Mouse (Mus musculus) lung, adult 2 months (tissue): ENCODE measurements around the gene Grik4. TPM values are rescaled to one million over a fixed set of nuclear protein-coding genes. Genes with fewer than 3 reads are reported as not detected.

Experiments used
- DNase-seq: peaks from one replicate; pipeline ENCODE4 v3.0.0; 2022
- H3K4me1 ChIP-seq: fragments of 200-500 bp; 2 replicates; pipeline ENCODE4 v1.6.1; 2011; ENCODE audit warnings: low read length; ENCODE audit not compliant: control insufficient read depth, insufficient read depth
- H3K4me3 ChIP-seq: fragments of 200-500 bp; replicated peaks from 2 replicates; pipeline ENCODE3; 2011; ENCODE audit warnings: low read depth, mild to moderate bottlenecking, control low read depth, low read length; ENCODE audit errors: extremely low read depth
- CTCF ChIP-seq: fragments of 200-500 bp; IDR thresholded peaks from 2 replicates; pipeline ENCODE4 v1.5.1; 2011; ENCODE audit warnings: mild to moderate bottlenecking, low read length, control low read depth; ENCODE audit not compliant: insufficient read depth
- POLR2A ChIP-seq: fragments of 200-500 bp; IDR thresholded peaks from 2 replicates; pipeline ENCODE4 v1.6.1; 2011; ENCODE audit warnings: low read depth, mild to moderate bottlenecking, control low read depth, low read length, borderline replicate concordance; ENCODE audit errors: extremely low read depth
- WGBS: fragments of 180-500 bp; shearing (Covaris S2); methylation state at CpG from one replicate; pipeline ENCODE4 v1.1.7; 2018; 5-methylcytosine and 5-hydroxymethylcytosine counted together
- polyA plus RNA-seq: library from polyadenylated mRNA; depleted of rRNA; stranded (reverse); fragments of >200 nt; gene quantifications from 2 replicates; pipeline ENCODE4 v1.2.3, GENCODE M21; 2012

Gene Grik4
- polyA plus RNA-seq, 1 experiment: 0.93 TPM

GRCm38 (mm10) chr9:42945174-42945573, 881 bp upstream of the Grik4 start:
- DNase-seq: no peak
- Histone ChIP-seq H3K4me3 (no peak overlapping the region), H3K4me1 (peaks cover 4% of the 10 kb centered on the region; the same call in 1 of the 2 replicates)
- WGBS: 79% methylated on average over 7 of the region's 7 CpGs
- no peak for TF ChIP-seq CTCF
- TF ChIP-seq POLR2A: no peak

- WGBS: under 1% methylated on average over 51 of the region's 52 CpGs
- DNase-seq: peak; percentile 83
Measured at GRCm38 (mm10) chr9:42944536-42945006, 278 bp upstream of the Grik4 start.

GRCm38 (mm10) chr9:42943057-42943529, 1.2 kb downstream of the Grik4 start:
- TF ChIP-seq CTCF (no peak), POLR2A (no peak)
- H3K4me3 ChIP-seq: no peak overlapping the region
- H3K4me1 ChIP-seq: peaks cover 4% of the 10 kb centered on the region; the same call in 1 of the 2 replicates
- WGBS: 32% methylated on average over 9 of the region's 9 CpGs
- DNase-seq: no peak

More at GRCm38 (mm10) chr9:42944536-42945006, 278 bp upstream of the Grik4 start:
- no peak for TF ChIP-seq POLR2A
- TF ChIP-seq CTCF: peak; percentile 74
- Histone ChIP-seq H3K4me3 (peak overlapping the region; percentile 40), H3K4me1 (peaks cover 4% of the 10 kb centered on the region; the same call in 1 of the 2 replicates)

GRCm38 (mm10) chr9:42942148-42942547, 2.1 kb downstream of the Grik4 start:
- peaks cover 4% of the 10 kb centered on the region; the same call in 1 of the 2 replicates for H3K4me1 ChIP-seq
- no peak overlapping the region for H3K4me3 ChIP-seq
- no peak for TF ChIP-seq CTCF
- no peak for TF ChIP-seq POLR2A
- 56% methylated on average over 4 of the region's 4 CpGs for WGBS
- DNase-seq: no peak

GRCm38 (mm10) chr9:42932146-42932545, 12.1 kb downstream of the Grik4 start:
- H3K4me1 ChIP-seq: no peaks in the 10 kb centered on the region
- DNase-seq: no peak
- WGBS: 21% methylated on average over 7 of the region's 7 CpGs
- no peak for TF ChIP-seq POLR2A
- no peak for TF ChIP-seq CTCF
- no peak overlapping the region for H3K4me3 ChIP-seq

GRCm38 (mm10) chr9:42927498-42927897, 16.8 kb downstream of the Grik4 start:
- 49% methylated on average over 10 of the region's 10 CpGs for WGBS
- no peak overlapping the region for H3K4me3 ChIP-seq
- TF ChIP-seq POLR2A: no peak
- H3K4me1 ChIP-seq: no peaks in the 10 kb centered on the region
- DNase-seq: no peak

- H3K4me3 ChIP-seq: no peak overlapping the region
- no peaks in the 10 kb centered on the region for H3K4me1 ChIP-seq
- TF ChIP-seq POLR2A: no peak
- TF ChIP-seq CTCF: no peak
- WGBS: 70% methylated on average over 6 of the region's 6 CpGs
- DNase-seq: no peak
Measured at GRCm38 (mm10) chr9:42926564-42926963, 17.7 kb downstream of the Grik4 start.

GRCm38 (mm10) chr9:42921830-42922229, 22.5 kb downstream of the Grik4 start:
- 68% methylated on average over 4 of the region's 4 CpGs for WGBS
- no peak for DNase-seq
- H3K4me1 ChIP-seq: no peaks in the 10 kb centered on the region
- no peak overlapping the region for H3K4me3 ChIP-seq
- TF ChIP-seq POLR2A (no peak), CTCF (no peak)

GRCm38 (mm10) chr9:42920190-42920589, 24.1 kb downstream of the Grik4 start:
- no peak for TF ChIP-seq POLR2A
- no peak for TF ChIP-seq CTCF
- DNase-seq: no peak
- no peaks in the 10 kb centered on the region for H3K4me1 ChIP-seq
- no peak overlapping the region for H3K4me3 ChIP-seq
- WGBS: 62% methylated on average over 7 of the region's 7 CpGs

GRCm38 (mm10) chr9:42917911-42918310, 26.4 kb downstream of the Grik4 start:
- 90% methylated on average over 7 of the region's 7 CpGs for WGBS
- Histone ChIP-seq H3K4me1 (no peaks in the 10 kb centered on the region), H3K4me3 (no peak overlapping the region)
- no peak for DNase-seq
- no peak for TF ChIP-seq CTCF
- TF ChIP-seq POLR2A: no peak

GRCm38 (mm10) chr9:42913201-42913600, 31.1 kb downstream of the Grik4 start:
- H3K4me3 ChIP-seq: no peak overlapping the region
- DNase-seq: no peak
- TF ChIP-seq CTCF: no peak
- TF ChIP-seq POLR2A: no peak
- 51% methylated on average over 2 of the region's 2 CpGs for WGBS
- H3K4me1 ChIP-seq: no peaks in the 10 kb centered on the region
